Mouse (Mus musculus): ENCODE measurements at regions not wholly inside any gene's neighbourhood (a gene's known extent, or its start where the extent isn't known, plus 50 kb on each side); places are given as distances from the start of the nearest gene placed in this dataset.

GRCm38 (mm10) chr14:76822766-76823325 lies 213.7 kb upstream of the Ccdc122 start:
- no peak for DNase-seq (ENCODE audit: low spot score)

GRCm38 (mm10) chr14:76821892-76822291 lies 214.7 kb upstream of the Ccdc122 start:
- no peak for DNase-seq (ENCODE audit: low spot score)

- no peak for DNase-seq (ENCODE audit: low spot score)
Observed at GRCm38 (mm10) chr14:76821484-76821883, 215.1 kb upstream of the Ccdc122 start.

- no peak for DNase-seq (ENCODE audit: low spot score)
Observed at GRCm38 (mm10) chr14:76820989-76821388, 215.6 kb upstream of the Ccdc122 start.

- peak; percentile 52 for DNase-seq (ENCODE audit: low spot score)
Observed at GRCm38 (mm10) chr14:76819690-76820089, 216.9 kb upstream of the Ccdc122 start.

GRCm38 (mm10) chr14:76818256-76819010 lies 218.1 kb upstream of the Ccdc122 start:
- no peak for DNase-seq (ENCODE audit: low spot score)

GRCm38 (mm10) chr14:76817189-76817772 lies 219.3 kb upstream of the Ccdc122 start:
- no peak for DNase-seq (ENCODE audit: low spot score)

GRCm38 (mm10) chr14:76816666-76817065 lies 219.9 kb upstream of the Ccdc122 start:
- DNase-seq (ENCODE audit: low spot score): no peak

- DNase-seq (ENCODE audit: low spot score): no peak
Observed at GRCm38 (mm10) chr14:76812155-76812875, 224.3 kb upstream of the Ccdc122 start.

GRCm38 (mm10) chr14:76810697-76811589 lies 225.6 kb upstream of the Ccdc122 start:
- no peak for DNase-seq (ENCODE audit: low spot score)

GRCm38 (mm10) chr14:76810041-76810440 lies 226.5 kb upstream of the Ccdc122 start:
- DNase-seq (ENCODE audit: low spot score): no peak

- no peak for DNase-seq (ENCODE audit: low spot score)
Observed at GRCm38 (mm10) chr14:76809411-76809810, 227.2 kb upstream of the Ccdc122 start.

GRCm38 (mm10) chr14:76805151-76805785 lies 231.3 kb upstream of the Ccdc122 start:
- no peak for DNase-seq (ENCODE audit: low spot score)

GRCm38 (mm10) chr14:76804447-76805150 lies 232.0 kb upstream of the Ccdc122 start:
- no peak for DNase-seq (ENCODE audit: low spot score)

- DNase-seq (ENCODE audit: low spot score): no peak
Observed at GRCm38 (mm10) chr14:76800181-76800580, 236.4 kb upstream of the Ccdc122 start.

- DNase-seq (ENCODE audit: low spot score): no peak
Observed at GRCm38 (mm10) chr14:76799741-76800140, 236.8 kb upstream of the Ccdc122 start.

- DNase-seq (ENCODE audit: low spot score): no peak
Observed at GRCm38 (mm10) chr14:76798925-76799428, 237.6 kb upstream of the Ccdc122 start.

GRCm38 (mm10) chr14:76798488-76798887 lies 238.1 kb upstream of the Ccdc122 start:
- DNase-seq (ENCODE audit: low spot score): no peak

GRCm38 (mm10) chr14:76797518-76797917 lies 239.1 kb upstream of the Ccdc122 start:
- no peak for DNase-seq (ENCODE audit: low spot score)

GRCm38 (mm10) chr14:76791811-76792571 lies 235.3 kb upstream of the Serp2 start:
- DNase-seq (ENCODE audit: low spot score): no peak

All from ovary, postnatal 10 days (tissue).